Mouse (Mus musculus) gonadal fat pad, adult 2 months (tissue): ENCODE measurements around the gene Lefty1. TPM values are rescaled to one million over a fixed set of nuclear protein-coding genes. Genes with fewer than 3 reads are reported as not detected.
"Not testable (repeated sequence)": the region's sequence is repeated elsewhere in the genome, so short reads cannot be mapped to it uniquely, and the experiment has no call there.

Experiments
- DNase-seq: peaks from one replicate; pipeline ENCODE4 v3.0.0-alpha.2; 2012; ENCODE audit warnings: low read depth
- polyA plus RNA-seq: library from polyadenylated mRNA; depleted of rRNA; stranded (reverse); fragments of >200 nt; gene quantifications from 2 replicates; pipeline ENCODE4 v1.2.3, GENCODE M21; 2012

Gene Lefty1
- polyA plus RNA-seq, 1 experiment: 5.7 TPM

DNA sequence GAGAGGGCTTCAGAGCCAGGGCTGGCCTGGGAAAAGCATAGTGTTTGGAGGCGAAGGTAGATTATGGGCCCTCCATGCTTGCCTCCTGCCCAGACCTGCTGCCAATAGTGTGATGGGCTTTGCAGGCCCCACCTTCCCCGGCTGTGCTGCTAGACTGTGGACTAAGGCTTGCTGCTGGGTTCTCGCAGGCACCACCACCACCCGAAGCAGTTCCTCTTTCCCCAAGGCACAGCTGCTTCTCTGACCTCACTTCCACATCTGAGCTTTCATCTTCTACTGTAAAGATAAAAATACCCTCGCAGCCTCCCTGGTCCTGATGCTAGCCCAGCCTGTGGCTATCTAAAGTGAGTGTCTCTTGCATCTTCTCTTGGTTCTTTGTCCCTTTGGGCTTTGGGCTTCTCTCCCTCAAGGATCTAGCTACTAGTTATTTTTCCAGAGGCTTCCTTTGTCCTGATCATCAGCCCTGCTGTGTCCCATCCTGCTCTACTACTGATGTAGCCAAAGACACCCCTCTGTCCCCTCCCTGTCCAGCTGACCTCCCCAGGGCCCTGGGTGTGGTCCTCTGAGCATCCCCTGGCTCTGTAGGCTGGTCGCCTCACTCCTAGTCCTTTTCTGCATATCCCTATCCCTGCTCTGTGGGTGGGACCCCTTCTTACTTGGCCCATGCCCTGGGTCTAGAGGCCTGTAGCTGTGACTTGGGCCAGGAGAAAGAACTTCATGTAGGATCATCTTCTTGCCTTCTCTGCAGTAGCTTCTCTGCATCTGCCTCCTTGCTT is 12.4 kb upstream of the Lefty1 start:
- no peak for DNase-seq

DNA sequence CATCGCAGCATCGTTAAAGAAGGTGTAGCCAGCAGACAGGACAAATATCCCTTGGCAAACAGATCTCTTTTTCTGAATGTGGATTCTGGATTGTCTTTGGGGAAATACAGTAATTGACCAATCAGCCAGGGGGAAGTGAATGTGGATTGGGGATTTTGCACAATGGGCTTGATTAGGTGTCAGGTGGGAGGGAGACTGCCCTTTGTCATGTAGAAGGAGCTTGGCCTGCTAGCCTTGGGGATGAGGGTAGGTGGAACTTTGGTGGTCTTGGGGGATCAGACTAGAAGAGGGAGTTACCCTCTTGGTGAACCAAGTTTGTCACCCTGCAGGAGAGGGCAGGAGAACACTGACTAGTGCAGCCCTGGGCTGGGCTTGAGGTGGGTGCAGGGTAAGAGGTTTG is 10.1 kb upstream of the Lefty1 start:
- no peak for DNase-seq

DNA sequence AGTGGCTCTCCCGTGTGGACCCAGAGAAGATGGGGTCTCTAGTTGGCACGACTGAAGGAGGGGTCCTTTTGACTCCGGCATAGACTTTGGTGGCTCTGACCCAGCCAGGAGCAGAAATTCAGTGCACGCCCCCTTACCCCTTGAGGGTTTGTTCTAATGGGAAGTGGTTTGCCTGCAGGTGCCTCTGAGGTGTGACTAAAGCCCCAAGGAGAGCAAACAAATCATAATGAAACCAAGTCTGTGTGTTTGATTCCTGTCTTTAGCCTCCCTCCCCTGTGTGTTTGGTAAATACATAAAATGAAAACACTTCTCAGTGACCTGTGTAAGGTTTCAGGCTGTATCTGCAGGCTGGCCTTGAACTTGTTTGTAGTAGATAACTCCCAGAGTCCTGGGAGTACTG is 8.5 kb upstream of the Lefty1 start:
- no peak for DNase-seq

DNA sequence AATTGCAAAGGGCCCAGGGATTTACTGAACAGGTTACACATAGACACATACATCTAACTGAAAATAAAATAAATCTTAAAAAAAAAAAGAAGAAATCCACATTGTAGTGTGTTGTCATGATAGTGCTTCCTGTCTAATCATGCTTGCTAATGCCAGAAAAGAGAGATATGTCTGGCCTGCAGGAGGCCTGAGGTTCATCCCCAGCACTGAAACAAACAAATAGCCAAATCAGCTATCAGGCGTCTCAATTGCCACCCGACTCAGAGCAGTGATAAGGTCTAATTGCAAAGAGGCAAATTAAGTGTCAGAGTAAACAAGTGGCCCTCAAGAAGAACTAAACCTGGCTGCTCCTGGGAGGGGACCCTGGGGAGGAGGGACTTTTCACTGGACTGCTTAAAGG is 5.2 kb upstream of the Lefty1 start:
- no peak for DNase-seq

DNA sequence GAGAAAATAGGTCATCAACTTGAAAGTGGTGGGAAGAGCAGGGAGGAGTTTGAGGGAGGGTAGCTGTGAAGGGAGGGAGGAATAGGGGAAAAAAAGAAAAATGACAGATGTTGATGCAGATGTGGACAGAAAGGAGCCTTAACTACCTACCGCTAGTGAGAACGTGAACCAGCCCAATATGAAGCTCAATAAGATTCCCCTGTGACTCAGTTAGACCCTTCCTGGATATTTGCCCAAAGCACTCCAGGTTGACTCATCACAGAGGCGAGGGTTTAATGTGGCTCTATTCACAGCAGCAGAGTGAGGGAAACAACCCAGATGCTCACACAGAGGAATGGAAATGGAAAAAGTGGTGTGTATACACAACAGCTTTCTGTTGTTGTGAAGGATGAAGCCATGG is 3.7 kb upstream of the Lefty1 start:
- DNase-seq: no peak

DNA sequence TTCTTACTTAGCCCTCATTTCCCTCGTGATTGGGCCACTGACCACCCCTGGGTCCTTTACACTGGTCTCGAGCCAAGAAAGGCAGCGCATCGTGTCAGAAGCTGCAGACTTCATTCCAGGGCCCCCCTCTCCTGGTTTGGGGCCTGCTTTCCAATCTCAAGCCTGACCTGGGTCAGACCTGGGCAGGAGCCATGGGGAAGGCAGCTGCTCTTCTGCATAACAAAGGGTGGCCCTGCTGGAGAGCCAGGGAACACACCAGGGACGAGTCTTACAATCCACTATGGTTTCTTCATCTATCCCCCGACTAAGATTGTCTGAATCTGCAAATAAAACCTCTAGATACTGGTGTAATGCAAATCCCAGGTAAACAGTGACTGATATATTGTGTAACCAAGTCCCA is 1.2 kb upstream of the Lefty1 start:
- no peak for DNase-seq

DNA sequence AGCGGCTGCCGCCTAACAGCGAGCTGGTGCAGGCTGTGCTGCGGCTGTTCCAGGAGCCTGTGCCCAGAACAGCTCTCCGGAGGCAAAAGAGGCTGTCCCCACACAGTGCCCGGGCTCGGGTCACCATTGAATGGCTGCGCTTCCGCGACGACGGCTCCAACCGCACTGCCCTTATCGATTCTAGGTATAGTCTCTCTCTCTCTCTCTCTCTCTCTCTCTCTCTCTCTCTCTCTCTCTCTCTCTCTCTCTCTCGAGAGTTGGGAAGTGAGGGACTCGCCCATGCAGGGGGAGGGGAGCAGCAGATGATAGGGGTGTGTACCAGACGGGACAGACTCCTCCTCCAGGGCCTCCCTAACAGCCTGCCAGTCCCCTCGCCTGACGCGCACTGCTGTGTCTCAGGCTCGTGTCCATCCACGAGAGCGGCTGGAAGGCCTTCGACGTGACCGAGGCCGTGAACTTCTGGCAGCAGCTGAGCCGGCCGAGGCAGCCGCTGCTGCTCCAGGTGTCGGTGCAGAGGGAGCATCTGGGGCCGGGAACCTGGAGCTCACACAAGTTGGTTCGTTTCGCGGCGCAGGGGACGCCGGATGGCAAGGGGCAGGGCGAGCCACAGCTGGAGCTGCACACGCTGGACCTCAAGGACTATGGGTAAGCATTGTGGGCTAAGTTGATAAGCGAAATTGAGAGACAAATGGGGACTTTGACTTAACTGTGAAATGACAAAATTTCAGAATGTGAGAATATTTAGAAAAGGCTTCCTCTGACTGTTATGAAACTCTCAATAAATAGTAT is 2.0 kb downstream of the Lefty1 start:
- not testable (repeated sequence) for DNase-seq

DNA sequence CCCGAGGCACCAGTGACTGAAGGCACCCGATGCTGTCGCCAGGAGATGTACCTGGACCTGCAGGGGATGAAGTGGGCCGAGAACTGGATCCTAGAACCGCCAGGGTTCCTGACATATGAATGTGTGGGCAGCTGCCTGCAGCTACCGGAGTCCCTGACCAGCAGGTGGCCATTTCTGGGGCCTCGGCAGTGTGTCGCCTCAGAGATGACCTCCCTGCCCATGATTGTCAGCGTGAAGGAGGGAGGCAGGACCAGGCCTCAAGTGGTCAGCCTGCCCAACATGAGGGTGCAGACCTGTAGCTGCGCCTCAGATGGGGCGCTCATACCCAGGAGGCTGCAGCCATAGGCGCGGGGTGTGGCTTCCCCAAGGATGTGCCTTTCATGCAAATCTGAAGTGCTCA is 2.8 kb downstream of the Lefty1 start:
- DNase-seq: not testable (repeated sequence)

DNA sequence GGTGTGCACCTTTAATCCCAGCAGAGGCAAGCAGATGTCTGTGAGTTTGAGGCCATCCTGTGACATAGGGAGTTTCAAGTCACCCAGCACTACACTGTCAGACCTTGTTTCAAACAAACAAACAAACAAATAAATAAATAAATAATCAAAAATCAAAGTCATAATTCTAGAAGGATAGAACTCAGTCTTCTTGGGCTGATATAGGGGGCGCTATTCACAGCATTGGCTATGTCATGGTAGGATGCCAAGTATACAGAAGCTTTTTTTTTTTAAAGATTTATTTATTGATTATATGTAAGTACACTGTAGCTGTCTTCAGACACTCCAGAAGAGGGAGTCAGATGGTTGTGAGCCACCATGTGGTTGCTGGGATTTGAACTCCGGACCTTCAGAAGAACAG is 4.0 kb downstream of the Lefty1 start:
- not testable (repeated sequence) for DNase-seq

DNA sequence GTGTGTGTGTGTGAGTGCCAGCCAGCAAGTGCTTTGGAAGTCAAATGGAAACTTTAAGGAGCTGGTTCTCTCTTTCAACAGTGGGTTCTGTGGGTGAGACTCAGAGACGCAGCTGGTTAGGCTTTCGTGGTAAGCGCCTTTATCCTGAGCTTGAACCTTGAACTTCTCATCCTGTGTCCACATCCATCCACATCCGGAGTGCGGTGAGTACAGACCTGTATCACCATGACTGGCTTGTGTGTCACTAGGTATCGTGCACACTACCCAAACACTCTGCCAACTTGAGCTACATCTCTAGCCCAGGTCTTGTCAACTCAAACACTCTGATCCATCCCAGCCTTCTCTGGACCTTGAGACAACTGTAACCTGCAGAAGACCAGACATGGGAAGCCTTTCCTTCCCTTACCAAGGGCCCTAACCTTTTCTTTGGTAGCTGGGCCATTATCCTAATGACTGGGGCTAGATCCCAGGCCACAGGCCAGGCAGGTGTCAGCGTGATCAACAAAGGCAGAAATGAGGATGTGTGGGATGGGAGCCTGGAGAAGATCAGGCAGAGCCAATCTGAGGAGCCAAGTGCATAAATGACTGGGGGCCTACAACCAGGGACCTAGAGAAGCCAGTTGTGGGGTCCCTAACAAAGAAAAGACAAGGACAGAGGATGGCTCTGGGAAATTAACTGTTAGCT is 6.1 kb downstream of the Lefty1 start:
- no peak for DNase-seq

DNA sequence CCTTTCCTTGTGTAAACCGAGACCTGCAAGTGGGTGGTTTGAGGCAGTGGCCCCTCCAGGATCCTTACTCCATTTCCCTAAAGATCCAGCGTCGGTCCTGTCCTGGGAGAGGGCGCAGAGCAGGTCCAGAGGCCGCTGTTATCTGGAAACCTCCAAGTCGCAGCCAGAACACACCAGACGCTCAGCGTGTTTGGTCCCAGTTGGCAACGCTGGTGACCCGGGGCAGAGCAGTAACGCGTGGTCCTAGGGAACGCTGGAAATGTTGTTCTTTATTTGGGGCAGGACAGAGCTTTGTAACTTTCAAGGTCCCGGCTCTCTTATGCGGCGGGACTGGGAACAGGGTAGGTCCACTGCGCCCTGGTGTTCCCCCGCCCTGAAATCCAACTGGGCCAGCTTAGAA is 6.9 kb downstream of the Lefty1 start:
- DNase-seq: no peak

DNA sequence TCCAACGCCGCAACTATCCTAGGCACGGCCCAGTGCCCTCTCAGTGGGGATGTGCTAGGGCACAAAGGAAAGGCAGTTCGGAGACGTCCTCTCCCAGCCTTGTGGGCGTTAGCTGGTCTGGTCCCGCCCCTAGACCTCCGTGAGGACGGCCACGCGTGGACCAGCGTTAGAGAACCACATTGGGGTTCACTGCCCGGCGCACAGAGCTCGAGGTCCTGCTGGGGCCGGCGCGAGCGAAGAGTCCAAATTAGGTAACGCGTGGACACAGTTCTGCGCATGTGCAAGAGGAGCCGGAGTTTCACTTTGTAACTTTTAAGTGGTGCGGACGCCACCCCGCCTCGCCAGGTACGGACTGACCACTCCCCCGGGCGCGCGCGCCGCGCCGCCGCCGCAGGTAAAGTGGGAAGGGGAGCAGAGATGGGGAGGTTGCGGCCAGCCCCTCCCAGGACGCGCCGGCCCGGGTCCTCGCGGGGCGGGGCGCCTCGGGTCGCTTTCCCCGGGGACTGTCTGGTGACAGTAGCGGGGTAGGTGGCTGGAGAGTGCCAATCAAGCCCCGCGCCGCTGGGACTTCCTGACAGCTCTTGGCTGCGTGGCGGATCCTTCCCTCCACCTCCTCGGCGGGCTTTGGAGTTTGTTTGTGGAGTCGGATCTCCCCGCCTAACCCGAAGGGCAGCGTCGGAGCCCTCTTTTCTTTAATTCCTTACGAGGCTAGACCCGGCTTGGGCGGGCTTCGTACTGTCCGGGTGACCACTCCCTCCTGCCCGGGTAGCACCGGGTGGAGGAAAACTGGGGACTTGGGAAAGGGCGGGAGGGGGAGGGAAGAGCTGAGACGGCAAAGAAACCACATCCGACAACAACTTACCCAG is 7.6 kb downstream of the Lefty1 start, which contains the start of gene Tmem63a:
TSS of gene Tmem63a (plus strand) at position 179 of the 866 bp plus-strand sequence.
- no peak for DNase-seq

DNA sequence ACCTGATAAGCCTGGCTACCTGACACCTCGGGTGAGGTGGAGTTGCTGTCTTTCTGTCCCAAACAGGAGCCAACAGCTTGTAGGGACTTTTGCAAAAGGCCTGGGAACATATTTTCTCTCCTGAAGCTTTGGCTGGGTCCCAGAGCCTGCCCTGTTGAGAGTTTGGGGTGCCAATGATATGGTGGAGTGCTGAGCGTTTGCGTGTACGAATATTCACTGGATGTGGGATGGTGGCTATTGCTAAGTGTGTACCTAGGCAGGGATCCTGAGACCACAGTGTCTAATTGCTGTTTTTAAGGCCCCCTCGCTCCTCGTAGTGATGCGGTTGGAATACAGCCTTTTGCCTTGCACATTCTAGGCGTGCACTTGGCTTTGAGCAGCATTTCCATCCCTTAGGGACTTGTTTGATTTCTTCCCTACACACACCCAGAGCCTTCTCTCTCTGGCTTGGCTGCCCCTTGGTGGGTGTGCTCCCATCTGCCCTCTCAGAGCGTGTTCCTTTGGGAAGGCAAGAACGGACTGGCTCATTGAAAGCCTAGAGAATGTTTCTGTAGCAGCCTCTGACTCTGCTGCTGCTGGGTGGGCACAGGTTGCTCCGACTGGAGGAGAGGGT is 8.3 kb downstream of the Lefty1 start:
- no peak for DNase-seq

DNA sequence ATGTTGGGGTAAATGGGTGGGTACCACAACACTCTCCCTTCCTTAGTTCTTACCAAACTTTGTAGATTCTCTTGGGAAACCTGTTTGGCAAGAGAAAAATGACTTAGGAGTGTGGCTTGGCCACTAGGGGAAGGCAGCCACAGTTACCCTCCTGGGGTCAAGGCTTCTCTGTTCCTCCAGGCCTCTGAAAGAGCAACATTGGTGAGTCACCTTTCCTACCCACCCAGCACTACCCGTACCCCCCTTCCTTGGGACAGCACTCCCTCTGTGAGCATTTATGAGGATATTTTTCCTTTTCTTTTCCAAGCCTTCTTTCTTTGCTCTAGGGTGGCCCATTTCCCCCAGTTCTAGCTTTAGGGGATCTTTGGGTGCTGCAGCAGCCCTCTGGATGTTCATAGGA is 9.1 kb downstream of the Lefty1 start:
- no peak for DNase-seq

DNA sequence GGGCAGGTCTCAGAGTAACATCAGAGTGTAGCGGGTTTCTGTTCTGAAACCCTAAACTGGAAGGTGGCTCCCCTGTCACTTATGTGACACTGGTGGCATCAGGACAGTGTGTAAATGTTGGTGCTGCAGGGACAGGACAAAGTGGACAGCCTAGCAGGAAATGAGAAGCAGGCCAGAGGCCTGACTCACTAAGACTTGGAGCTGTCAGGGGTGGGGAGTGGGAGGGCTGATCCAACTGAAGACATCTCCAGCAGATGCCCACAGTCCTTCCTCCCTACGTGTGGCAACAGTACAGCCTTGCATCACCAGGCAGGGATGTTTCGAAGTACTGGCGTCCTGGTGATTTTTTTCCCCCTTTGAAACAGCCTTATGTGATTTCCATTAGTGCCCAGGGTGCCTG is 9.7 kb downstream of the Lefty1 start:
- no peak for DNase-seq

DNA sequence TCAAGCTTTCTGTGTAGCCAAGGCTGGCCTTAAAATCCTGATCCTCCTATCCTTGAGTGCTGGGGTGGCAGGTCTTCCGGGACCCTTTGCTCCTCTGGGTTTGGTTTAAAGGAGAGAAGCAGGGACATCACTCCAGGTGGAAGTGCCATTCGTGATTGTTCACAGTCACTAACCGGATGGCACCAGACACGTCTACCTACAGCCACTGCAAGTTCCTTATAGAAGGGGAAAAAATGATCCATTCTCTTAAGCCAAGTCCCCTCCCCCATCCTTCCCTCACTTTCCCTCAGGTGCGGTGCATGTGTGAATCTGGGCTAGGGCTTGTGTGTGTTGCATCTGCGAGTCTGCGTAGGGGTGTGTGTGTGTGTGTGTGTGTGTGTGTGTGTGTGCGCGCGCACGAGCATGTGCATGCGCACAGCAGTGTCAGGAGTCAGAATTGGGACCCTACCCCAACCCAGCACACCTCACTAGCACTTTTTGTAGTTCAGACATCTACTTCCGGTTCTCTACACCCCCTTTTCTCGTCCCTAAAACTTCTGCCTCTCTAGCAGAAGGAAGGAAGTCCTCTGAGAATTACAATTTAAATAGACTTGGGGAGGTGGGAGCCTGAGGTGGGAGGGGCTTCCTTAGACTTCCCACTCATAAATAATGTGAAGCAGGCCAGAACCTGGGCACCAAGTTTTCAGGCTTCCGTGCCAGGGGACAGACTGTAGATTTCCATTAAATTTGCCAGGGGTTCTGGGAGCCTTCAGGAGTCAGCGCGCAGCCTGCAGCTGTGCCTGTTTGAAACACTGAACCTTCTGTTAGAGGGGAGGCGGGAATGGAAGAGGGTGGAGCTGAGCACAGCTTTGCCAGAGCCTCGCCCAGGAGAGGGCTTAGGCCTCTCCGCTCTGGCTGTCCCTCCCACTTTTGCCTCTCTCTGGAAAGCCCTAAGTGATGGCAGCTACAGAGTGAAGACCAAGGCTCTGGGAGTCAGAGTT is 10.5 kb downstream of the Lefty1 start:
- DNase-seq: no peak

DNA sequence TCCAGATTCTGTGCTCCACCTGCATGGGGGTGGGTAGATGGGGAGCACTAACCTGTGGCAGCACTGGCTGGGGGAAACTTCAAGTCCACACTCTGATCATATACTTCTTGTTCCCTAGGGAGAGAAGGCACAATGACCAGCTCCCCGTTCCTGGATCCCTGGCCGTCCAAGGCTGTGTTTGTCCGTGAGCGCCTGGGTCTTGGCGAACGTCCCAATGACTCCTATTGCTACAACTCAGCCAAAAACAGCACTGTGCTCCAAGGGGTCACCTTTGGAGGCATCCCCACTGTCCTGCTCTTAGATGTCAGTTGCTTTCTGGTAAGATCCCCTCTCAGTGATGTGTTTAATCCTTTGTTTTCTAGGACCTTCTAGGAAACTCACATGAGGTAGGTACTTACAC is 11.6 kb downstream of the Lefty1 start:
- no peak for DNase-seq

DNA sequence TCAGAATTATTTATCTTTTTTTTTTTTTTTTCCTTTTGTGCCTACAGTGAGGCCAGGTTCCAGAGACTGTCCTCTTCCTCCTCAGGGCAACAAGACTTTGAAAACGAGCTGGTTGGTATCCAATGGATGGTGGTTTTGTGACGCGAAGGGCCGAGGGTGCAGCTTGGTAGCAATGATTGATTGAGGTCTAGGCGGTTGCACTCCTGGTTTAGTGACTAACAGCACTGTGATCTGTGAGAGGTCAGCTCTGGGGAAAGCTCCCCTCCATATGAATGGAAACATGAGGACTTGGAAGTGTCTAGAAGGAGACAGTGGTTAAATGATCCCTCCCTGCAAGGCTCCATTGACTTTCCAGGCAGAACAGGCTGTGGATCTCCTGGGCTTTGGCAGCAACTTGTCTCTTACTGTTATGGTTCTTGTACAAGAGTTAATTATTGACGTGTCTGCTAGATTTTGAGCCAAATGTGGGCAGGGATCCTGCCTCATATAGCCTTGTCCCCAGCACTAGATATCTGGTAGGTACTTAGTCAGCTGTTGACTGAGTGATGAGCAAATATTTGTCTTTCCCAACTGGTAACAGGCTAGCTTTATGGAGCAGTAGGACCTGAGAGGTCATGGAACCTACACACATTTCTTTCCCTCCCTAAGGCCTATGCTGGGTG is 17.4 kb downstream of the Lefty1 start:
- no peak for DNase-seq

DNA sequence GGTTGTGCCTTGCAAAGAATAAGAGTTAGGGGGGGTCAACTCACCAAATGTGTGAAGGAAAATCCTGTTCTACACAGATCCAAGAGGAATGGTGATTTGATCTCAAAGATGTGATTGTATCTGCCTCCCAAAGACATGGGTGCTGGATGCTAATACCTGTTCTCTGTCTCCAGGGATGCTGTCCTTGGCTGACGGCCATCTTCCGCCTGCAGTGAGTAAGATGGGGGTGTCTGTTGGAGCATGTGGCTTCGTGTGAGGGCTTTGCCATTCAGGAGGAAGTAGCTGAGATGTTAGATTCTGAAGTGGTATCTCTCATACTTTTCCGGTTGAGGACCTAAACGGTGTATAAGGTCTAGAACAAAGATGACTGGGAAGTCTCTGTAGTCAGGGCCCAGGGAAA is 18.0 kb downstream of the Lefty1 start:
- no peak for DNase-seq
